8 mouse cellular contexts compared by ENCODE assay signal in the genomic region with DNA sequence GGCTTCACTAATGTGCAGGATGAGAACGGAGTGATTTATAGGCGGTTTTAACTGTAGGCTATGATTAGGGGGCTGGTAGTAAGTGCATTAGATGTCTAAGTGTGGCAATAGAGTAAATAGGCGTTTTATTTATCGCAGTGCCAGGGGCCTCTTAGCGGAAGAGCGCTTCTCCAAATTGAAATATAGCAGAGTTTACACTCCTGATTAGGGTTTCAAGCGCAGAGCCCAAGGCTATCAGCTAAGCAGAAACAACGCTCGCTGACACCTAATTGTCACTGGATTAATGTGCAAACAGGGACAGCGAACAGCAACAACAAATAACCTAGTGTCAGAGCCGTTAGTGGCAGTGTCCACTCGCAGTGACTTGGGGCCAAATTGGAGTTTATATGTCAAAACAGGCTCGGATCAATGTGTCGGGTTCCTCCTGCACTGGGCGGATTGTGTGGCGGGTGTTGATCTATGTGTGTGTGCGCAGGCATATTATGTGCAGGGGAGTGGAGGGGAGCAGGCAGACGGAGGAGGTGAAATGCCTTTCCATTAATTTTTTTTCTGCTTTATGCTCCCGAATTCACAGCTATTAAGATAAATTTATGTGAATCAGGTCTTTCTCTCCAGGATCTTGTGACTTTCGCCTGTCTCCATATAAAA.
A peak's percentile ranks its signal among the peaks of the same experiment; 100 is the strongest.
DNase-seq lines count a peak whose midpoint lies in the region; ATAC-seq lines count a peak whose summit lies in the region.

No protein-coding gene starts in this region.

- no peaks in the 10 kb centered on the region for H3K36me3 ChIP-seq in lung, embryonic 15.5 days
- no peaks in the 10 kb centered on the region for H3K36me3 ChIP-seq in forebrain, embryonic 10.5 days (replicated peaks)
- H3K36me3 ChIP-seq in limb, embryonic 10.5 days: no peaks in the 10 kb centered on the region

- no peak overlapping the region for H3K9ac ChIP-seq in lung, embryonic 15.5 days

- ATAC-seq in lung, embryonic 15.5 days (ENCODE audit: borderline replicate concordance, extremely low read depth, low FRiP score, low TSS enrichment): no peak
- ATAC-seq in erythroid progenitor cell, adult 5-6 weeks (replicated peaks; ENCODE audit: low FRiP score, poor library complexity, severe bottlenecking): no peak

- DNase-seq in lung, postnatal 14 days: no peak
- DNase-seq in forebrain, embryonic 10.5 days (ENCODE audit: extremely low spot score, low spot score): peak; percentile 40
- peak; percentile 46 for DNase-seq in limb, embryonic 10.5 days (ENCODE audit: low spot score)
- DNase-seq in retina, postnatal 1 day: peak; percentile 29
- DNase-seq in spleen, adult 18-20 months: no peak
- no peak for DNase-seq in adrenal gland, adult (ENCODE audit: inconsistent age in 2 of 2, low spot score in 1 of 2)

- no peaks in the 10 kb centered on the region for H3K9me3 ChIP-seq in lung, embryonic 15.5 days
- H3K9me3 ChIP-seq in forebrain, embryonic 10.5 days: no peaks in the 10 kb centered on the region
- no peaks in the 10 kb centered on the region for H3K9me3 ChIP-seq in limb, embryonic 10.5 days (replicated peaks)

- peaks cover 81% of the 10 kb centered on the region for H3K27me3 ChIP-seq in lung, embryonic 15.5 days
- H3K27me3 ChIP-seq in forebrain, embryonic 10.5 days (ENCODE audit: poor library complexity, severe bottlenecking): peaks cover 100% of the 10 kb centered on the region
- peaks cover 96% of the 10 kb centered on the region for H3K27me3 ChIP-seq in limb, embryonic 10.5 days (ENCODE audit: low read depth, poor library complexity, severe bottlenecking)

- peak overlapping the region; percentile 44; the same call in 1 of the 2 replicates for H3K4me2 ChIP-seq in lung, embryonic 15.5 days

- H3K4me3 ChIP-seq in lung, embryonic 15.5 days: peak overlapping the region; percentile 12
- peak overlapping the region; percentile 43 for H3K4me3 ChIP-seq in forebrain, embryonic 10.5 days
- peak overlapping the region; percentile 51 for H3K4me3 ChIP-seq in limb, embryonic 10.5 days

- H3K27ac ChIP-seq in lung, embryonic 15.5 days: no peak overlapping the region
- no peak overlapping the region for H3K27ac ChIP-seq in forebrain, embryonic 10.5 days
- no peak overlapping the region for H3K27ac ChIP-seq in limb, embryonic 10.5 days

- 9% methylated on average over 20 of the region's 20 CpGs for WGBS in lung, embryonic 15.5 days
- 10% methylated on average over 20 of the region's 20 CpGs for WGBS in forebrain, embryonic 10.5 days
- 9% methylated on average over 20 of the region's 20 CpGs for WGBS in limb, embryonic 10.5 days

- H3K4me1 ChIP-seq in lung, embryonic 15.5 days: peaks cover 6% of the 10 kb centered on the region; the same call in 1 of the 2 replicates
- H3K4me1 ChIP-seq in forebrain, embryonic 10.5 days: peaks cover 20% of the 10 kb centered on the region
- peaks cover 24% of the 10 kb centered on the region for H3K4me1 ChIP-seq in limb, embryonic 10.5 days

Comparison
In these comparisons a context has a peak if more than half of its experiments do, and no peak if none do; other contexts are left out.
1. DNase-seq: peak in forebrain, embryonic 10.5 days (single experiment), limb, embryonic 10.5 days (single experiment) and retina, postnatal 1 day (single experiment); none in lung, postnatal 14 days (single experiment), spleen, adult 18-20 months (0 of 2) and adrenal gland, adult (0 of 2).
2. Peak in every context shown above with its lines, with median percentiles within 50 percentile points of each other: H3K4me3 ChIP-seq.